Mouse (Mus musculus) liver, embryonic 14.5 days (tissue): Measurements from ENCODE around the gene 0610040J01Rik.
A peak's percentile ranks its signal among the peaks of the same experiment; 100 is the strongest.

ENCODE experiments used
- CTCF ChIP-seq: IDR thresholded peaks from 2 replicates; pipeline ENCODE4 v1.5.1; 2016; ENCODE audit warnings: antibody characterized with exemption, low read depth, control low read depth
- EP300 ChIP-seq: IDR thresholded peaks from 2 replicates; pipeline ENCODE4 v1.6.1; 2016; ENCODE audit warnings: antibody characterized with exemption, low read depth

- TF ChIP-seq EP300 (no peak), CTCF (peak; percentile 95)
Measured at GRCm38 (mm10) chr5:63906149-63907093, 94.3 kb downstream of the 0610040J01Rik start.
